Mouse (Mus musculus) lung, embryonic 15.5 days (tissue): ENCODE results near the gene Rita1. TPM values are rescaled to one million over a fixed set of nuclear protein-coding genes. Genes with fewer than 3 reads are reported as not detected.
A peak's percentile ranks its signal among the peaks of the same experiment; 100 is the strongest.

ENCODE experiments used
- ATAC-seq: fragments of 200-750 bp; cut with Nextera tagmentation; 2 replicates; pipeline ENCODE4 v1.8.0; 2017; ENCODE audit warnings: moderate number of reproducible peaks, borderline replicate concordance; ENCODE audit not compliant: low FRiP score, low TSS enrichment; ENCODE audit errors: extremely low read depth
- H3K27ac ChIP-seq: fragments of 300-500 bp; sonication (generic); 2 replicates; pipeline ENCODE4 v1.5.1; 2015; ENCODE audit warnings: moderate library complexity, mild to moderate bottlenecking, inconsistent platforms
- H3K27me3 ChIP-seq: fragments of 300-500 bp; sonication (generic); 2 replicates; pipeline ENCODE4 v1.6.1; 2015; ENCODE audit warnings: inconsistent platforms
- H3K36me3 ChIP-seq: fragments of 300-500 bp; sonication (generic); 2 replicates; pipeline ENCODE4 v1.6.1; 2015; ENCODE audit warnings: inconsistent platforms
- H3K4me1 ChIP-seq: fragments of 300-500 bp; sonication (generic); 2 replicates; pipeline ENCODE4 v1.6.1; 2015; ENCODE audit warnings: inconsistent platforms
- H3K4me2 ChIP-seq: fragments of 300-500 bp; sonication (generic); 2 replicates; pipeline ENCODE4 v1.6.1; 2015; ENCODE audit warnings: inconsistent platforms, mild to moderate bottlenecking, moderate library complexity
- H3K4me3 ChIP-seq: fragments of 300-500 bp; sonication (generic); 2 replicates; pipeline ENCODE4 v1.5.1; 2015; ENCODE audit warnings: mild to moderate bottlenecking, inconsistent platforms
- H3K9ac ChIP-seq: fragments of 300-500 bp; sonication (generic); 2 replicates; pipeline ENCODE4 v1.6.1; 2015; ENCODE audit warnings: inconsistent platforms
- H3K9me3 ChIP-seq: fragments of 300-500 bp; sonication (generic); 2 replicates; pipeline ENCODE4 v1.6.1; 2016; ENCODE audit warnings: inconsistent platforms
- WGBS: fragments of 180-500 bp; shearing (Covaris S2); methylation state at CpG from one replicate; pipeline ENCODE4 v1.1.7; 2015; 5-methylcytosine and 5-hydroxymethylcytosine counted together
- polyA plus RNA-seq: library from polyadenylated mRNA; unstranded; fragments of >200 nt; fragmentation: Nextera tagmentation; extraction: Ambion mirVana; gene quantifications from 2 replicates; pipeline ENCODE4 v1.2.1, GENCODE M21; 2015

Rita1 gene
- polyA plus RNA-seq, 1 experiment from 2014 or later = 11.1 TPM

GRCm38 (mm10) chr5:120578504-120579081 is 33.8 kb downstream of the Rita1 start:
- H3K9me3 ChIP-seq = no peaks in the 10 kb centered on the region
- ATAC-seq = peak; percentile 62; the same call in 1 of the 2 replicates
- H3K4me1 ChIP-seq = peaks cover 28% of the 10 kb centered on the region
- H3K4me2 ChIP-seq = no peak overlapping the region; the same call in 1 of the 2 replicates
- H3K4me3 ChIP-seq = no peak overlapping the region
- H3K27ac ChIP-seq = peak overlapping the region; percentile 57
- 20% methylated on average over 12 of the region's 12 CpGs for WGBS
- no peak overlapping the region for H3K9ac ChIP-seq
- peaks cover 13% of the 10 kb centered on the region for H3K36me3 ChIP-seq
- H3K27me3 ChIP-seq = no peaks in the 10 kb centered on the region

GRCm38 (mm10) chr5:120577935-120578441 is 34.4 kb downstream of the Rita1 start:
- peaks cover 7% of the 10 kb centered on the region for H3K36me3 ChIP-seq
- H3K4me2 ChIP-seq = no peak overlapping the region
- peaks cover 33% of the 10 kb centered on the region for H3K4me1 ChIP-seq
- WGBS = 39% methylated on average over 10 of the region's 10 CpGs
- ATAC-seq = 0 out of 2 replicates have a peak, but pooled peaks have one; percentile 15
- H3K9me3 ChIP-seq = no peaks in the 10 kb centered on the region
- no peak overlapping the region for H3K4me3 ChIP-seq
- no peak overlapping the region for H3K27ac ChIP-seq
- no peak overlapping the region for H3K9ac ChIP-seq
- no peaks in the 10 kb centered on the region for H3K27me3 ChIP-seq

- ATAC-seq = no peak
- Histone ChIP-seq H3K4me1 (peaks cover 38% of the 10 kb centered on the region), H3K4me2 (no peak overlapping the region), H3K27me3 (no peaks in the 10 kb centered on the region), H3K27ac (no peak overlapping the region), H3K9ac (no peak overlapping the region), H3K9me3 (no peaks in the 10 kb centered on the region), H3K36me3 (no peaks in the 10 kb centered on the region), H3K4me3 (no peak overlapping the region)
- 68% methylated on average over 11 of the region's 11 CpGs for whole genome bisulfite sequencing
Measured at GRCm38 (mm10) chr5:120576781-120577301, 35.5 kb downstream of the Rita1 start.

- H3K4me3 ChIP-seq = no peak overlapping the region
- no peak for ATAC-seq
- H3K36me3 ChIP-seq = no peaks in the 10 kb centered on the region
- H3K27me3 ChIP-seq = no peaks in the 10 kb centered on the region
- H3K9me3 ChIP-seq = no peaks in the 10 kb centered on the region
- H3K9ac ChIP-seq = no peak overlapping the region
- no peak overlapping the region for H3K27ac ChIP-seq
- no peak overlapping the region for H3K4me2 ChIP-seq
- H3K4me1 ChIP-seq = peaks cover 56% of the 10 kb centered on the region
- WGBS = 63% methylated on average over 10 of the region's 10 CpGs
Measured at GRCm38 (mm10) chr5:120574469-120575063, 37.8 kb downstream of the Rita1 start.

- peak overlapping the region; percentile 80 for H3K27ac ChIP-seq
- H3K4me2 ChIP-seq = peak overlapping the region; percentile 17; the same call in 1 of the 2 replicates
- ATAC-seq = peak; percentile 64
- H3K4me1 ChIP-seq = peaks cover 67% of the 10 kb centered on the region
- no peaks in the 10 kb centered on the region for H3K27me3 ChIP-seq
- no peak overlapping the region for H3K4me3 ChIP-seq
- 31% methylated on average over 14 of the region's 14 CpGs for WGBS
- no peaks in the 10 kb centered on the region for H3K36me3 ChIP-seq
- H3K9me3 ChIP-seq = no peaks in the 10 kb centered on the region
- H3K9ac ChIP-seq = no peak overlapping the region
Measured at GRCm38 (mm10) chr5:120571056-120571740, 41.2 kb downstream of the Rita1 start.

- 67% methylated on average over 11 of the region's 11 CpGs for WGBS
- Histone ChIP-seq H3K9me3 (no peaks in the 10 kb centered on the region), H3K27ac (peak overlapping the region; percentile 80), H3K4me2 (peak overlapping the region; percentile 17; the same call in 1 of the 2 replicates), H3K36me3 (no peaks in the 10 kb centered on the region), H3K27me3 (no peaks in the 10 kb centered on the region), H3K4me1 (peaks cover 75% of the 10 kb centered on the region), H3K9ac (no peak overlapping the region), H3K4me3 (no peak overlapping the region)
- ATAC-seq = no peak
Measured at GRCm38 (mm10) chr5:120570289-120570897, 42.0 kb downstream of the Rita1 start.

- WGBS = 64% methylated on average over 3 of the region's 3 CpGs
- no peaks in the 10 kb centered on the region for H3K9me3 ChIP-seq
- no peak overlapping the region for H3K9ac ChIP-seq
- no peak overlapping the region for H3K27ac ChIP-seq
- no peaks in the 10 kb centered on the region for H3K36me3 ChIP-seq
- peaks cover 81% of the 10 kb centered on the region for H3K4me1 ChIP-seq
- H3K27me3 ChIP-seq = no peaks in the 10 kb centered on the region
- no peak overlapping the region for H3K4me2 ChIP-seq
- no peak overlapping the region for H3K4me3 ChIP-seq
- no peak for ATAC-seq
Measured at GRCm38 (mm10) chr5:120569791-120570190, 42.6 kb downstream of the Rita1 start.

GRCm38 (mm10) chr5:120568964-120569363 is 43.4 kb downstream of the Rita1 start:
- H3K27ac ChIP-seq = peak overlapping the region; percentile 16; the same call in 1 of the 2 replicates
- H3K4me2 ChIP-seq = no peak overlapping the region
- no peak overlapping the region for H3K4me3 ChIP-seq
- no peak for ATAC-seq
- H3K9me3 ChIP-seq = no peaks in the 10 kb centered on the region
- H3K27me3 ChIP-seq = no peaks in the 10 kb centered on the region
- WGBS = 80% methylated on average over 4 of the region's 4 CpGs
- no peak overlapping the region for H3K9ac ChIP-seq
- H3K4me1 ChIP-seq = peaks cover 84% of the 10 kb centered on the region
- no peaks in the 10 kb centered on the region for H3K36me3 ChIP-seq

- no peaks in the 10 kb centered on the region for H3K27me3 ChIP-seq
- WGBS = 55% methylated on average over 9 of the region's 9 CpGs
- H3K9me3 ChIP-seq = no peaks in the 10 kb centered on the region
- no peak overlapping the region for H3K4me3 ChIP-seq
- peak overlapping the region; percentile 64; the same call in 1 of the 2 replicates for H3K27ac ChIP-seq
- no peak for ATAC-seq
- no peak overlapping the region for H3K9ac ChIP-seq
- H3K4me1 ChIP-seq = peaks cover 89% of the 10 kb centered on the region
- no peak overlapping the region for H3K4me2 ChIP-seq
- H3K36me3 ChIP-seq = no peaks in the 10 kb centered on the region
Measured at GRCm38 (mm10) chr5:120568336-120568768, 44.0 kb downstream of the Rita1 start.

GRCm38 (mm10) chr5:120567761-120568211 is 44.6 kb downstream of the Rita1 start:
- no peak overlapping the region for H3K4me3 ChIP-seq
- peak overlapping the region; percentile 64 for H3K27ac ChIP-seq
- no peaks in the 10 kb centered on the region for H3K27me3 ChIP-seq
- H3K4me2 ChIP-seq = no peak overlapping the region
- H3K9ac ChIP-seq = no peak overlapping the region
- ATAC-seq = no peak
- WGBS = 55% methylated on average over 14 of the region's 14 CpGs
- no peaks in the 10 kb centered on the region for H3K36me3 ChIP-seq
- peaks cover 91% of the 10 kb centered on the region for H3K4me1 ChIP-seq
- no peaks in the 10 kb centered on the region for H3K9me3 ChIP-seq

- Histone ChIP-seq H3K36me3 (no peaks in the 10 kb centered on the region), H3K27ac (peak overlapping the region; percentile 64), H3K9me3 (no peaks in the 10 kb centered on the region), H3K4me3 (no peak overlapping the region), H3K4me2 (no peak overlapping the region), H3K27me3 (no peaks in the 10 kb centered on the region), H3K9ac (no peak overlapping the region), H3K4me1 (peaks cover 91% of the 10 kb centered on the region)
- 40% methylated on average over 21 of the region's 21 CpGs for WGBS
- peak; percentile 15; the same call in 1 of the 2 replicates for ATAC-seq
Measured at GRCm38 (mm10) chr5:120567253-120567701, 45.1 kb downstream of the Rita1 start.
